Mouse (Mus musculus): ENCODE results near the gene Gm28051. TPM values are rescaled to one million over a fixed set of nuclear protein-coding genes. Genes with fewer than 3 reads are reported as not detected.

The Gm28051 gene
- total RNA-seq, 2 experiments from 2014 or later, result not detected

Other genes starting within 250 kb of the Gm28051 start
- gene Chga, start 202.8 kb downstream of the Gm28051 start, total RNA-seq (2015; ENCODE audit: low replicate concordance), result not detected in 2 replicates
- not detected in 2 replicates for gene Chga, start 202.8 kb downstream of the Gm28051 start, total RNA-seq (2017; ENCODE audit: low replicate concordance)
- gene Itpk1, start 52.8 kb downstream of the Gm28051 start, total RNA-seq (2015; ENCODE audit: low replicate concordance), result 2.5 TPM in 1 of 2 replicates, not detected in the other
- 0.64 and 0.98 TPM in 2 replicates for gene Itpk1, start 52.8 kb downstream of the Gm28051 start, total RNA-seq (2017; ENCODE audit: low replicate concordance)
- 10.1 and 10.5 TPM in 2 replicates for gene Moap1, start 14.1 kb downstream of the Gm28051 start, total RNA-seq (2015; ENCODE audit: low replicate concordance)
- 8.2 TPM in 1 of 2 replicates, not detected in the other for gene Moap1, start 14.1 kb downstream of the Gm28051 start, total RNA-seq (2017; ENCODE audit: low replicate concordance)
- 2.9 and 3.4 TPM in 2 replicates for gene Tmem251, start 14.0 kb downstream of the Gm28051 start, total RNA-seq (2015; ENCODE audit: low replicate concordance)
- 2.2 TPM in 1 of 2 replicates, not detected in the other for gene Tmem251, start 14.0 kb downstream of the Gm28051 start, total RNA-seq (2017; ENCODE audit: low replicate concordance)
- 10.5 and 17.2 TPM in 2 replicates for gene Gon7, start within 50 bp of the Gm28051 start, total RNA-seq (2015; ENCODE audit: low replicate concordance)
- gene Gon7, start within 50 bp of the Gm28051 start, total RNA-seq (2017; ENCODE audit: low replicate concordance), result 7.3 and 15.9 TPM in 2 replicates
- 15.5 and 16.6 TPM in 2 replicates for gene Ubr7, start 202 bp upstream of the Gm28051 start, total RNA-seq (2015; ENCODE audit: low replicate concordance)
- gene Ubr7, start 202 bp upstream of the Gm28051 start, total RNA-seq (2017; ENCODE audit: low replicate concordance), result 13.8 and 24.4 TPM in 2 replicates
- gene Gm20604, start 907 bp upstream of the Gm28051 start, total RNA-seq (2015; ENCODE audit: low replicate concordance), result 6.1 and 21.0 TPM in 2 replicates
- 9.1 and 12.9 TPM in 2 replicates for gene Gm20604, start 907 bp upstream of the Gm28051 start, total RNA-seq (2017; ENCODE audit: low replicate concordance)
- 37.8 and 41.5 TPM in 2 replicates for gene Btbd7, start 120.7 kb upstream of the Gm28051 start, total RNA-seq (2015; ENCODE audit: low replicate concordance)
- 42.5 and 43.9 TPM in 2 replicates for gene Btbd7, start 120.7 kb upstream of the Gm28051 start, total RNA-seq (2017; ENCODE audit: low replicate concordance)
- not detected in 2 replicates for gene Cox8c, start 141.6 kb upstream of the Gm28051 start, total RNA-seq (2015; ENCODE audit: low replicate concordance)
- not detected in 2 replicates for gene Cox8c, start 141.6 kb upstream of the Gm28051 start, total RNA-seq (2017; ENCODE audit: low replicate concordance)
- gene Unc79, start 191.1 kb upstream of the Gm28051 start, total RNA-seq (2015; ENCODE audit: low replicate concordance), result not detected in 2 replicates
- 0.51 TPM in 1 of 2 replicates, not detected in the other for gene Unc79, start 191.1 kb upstream of the Gm28051 start, total RNA-seq (2017; ENCODE audit: low replicate concordance)